Mouse (Mus musculus) limb, embryonic 14.5 days (tissue): ENCODE results near the gene Vmn2r7. TPM values are rescaled to one million over a fixed set of nuclear protein-coding genes. Genes with fewer than 3 reads are reported as not detected.
A peak's percentile ranks its signal among the peaks of the same experiment; 100 is the strongest.

Experiments used
- ATAC-seq: fragments of 200-750 bp; cut with Nextera tagmentation; 2 replicates; pipeline ENCODE4 v1.8.0; 2017; ENCODE audit warnings: low read depth, moderate number of reproducible peaks, moderate TSS enrichment; ENCODE audit not compliant: low FRiP score
- DNase-seq: peaks from one replicate; pipeline ENCODE4 v3.0.0-alpha.2; 2015; ENCODE audit warnings: low spot score
- H3K27ac ChIP-seq: fragments of 300-500 bp; sonication (generic); replicated peaks from 2 replicates; pipeline ENCODE4 v1.5.1; 2014; ENCODE audit warnings: low read depth, mild to moderate bottlenecking, low read length, moderate library complexity, mixed read lengths
- H3K27me3 ChIP-seq: fragments of 300-500 bp; sonication (generic); 2 replicates; pipeline ENCODE4 v1.6.1; 2014; ENCODE audit warnings: low read length, mixed read lengths; ENCODE audit not compliant: control insufficient read depth, insufficient read depth
- H3K36me3 ChIP-seq: fragments of 300-500 bp; sonication (generic); 2 replicates; pipeline ENCODE4 v1.6.1; 2014; ENCODE audit warnings: mild to moderate bottlenecking, low read length, moderate library complexity, mixed read lengths; ENCODE audit not compliant: control insufficient read depth, insufficient read depth
- H3K4me1 ChIP-seq: fragments of 300-500 bp; sonication (generic); 2 replicates; pipeline ENCODE4 v1.6.1; 2014; ENCODE audit warnings: antibody characterized with exemption, low read length, mixed read lengths; ENCODE audit not compliant: control insufficient read depth, insufficient read depth
- H3K4me2 ChIP-seq: fragments of 300-500 bp; sonication (generic); replicated peaks from 2 replicates; pipeline ENCODE4 v1.6.1; 2014; ENCODE audit warnings: low read depth, mild to moderate bottlenecking, low read length, moderate library complexity; ENCODE audit not compliant: severe bottlenecking
- H3K4me3 ChIP-seq: fragments of 300-500 bp; sonication (generic); replicated peaks from 2 replicates; pipeline ENCODE4 v1.5.1; 2014; ENCODE audit warnings: low read length
- H3K9ac ChIP-seq: fragments of 300-500 bp; sonication (generic); 2 replicates; pipeline ENCODE4 v1.6.1; 2014; ENCODE audit warnings: mild to moderate bottlenecking, low read depth, low read length, moderate library complexity; ENCODE audit not compliant: severe bottlenecking
- H3K9me3 ChIP-seq: fragments of 300-500 bp; sonication (generic); 2 replicates; pipeline ENCODE4 v1.6.1; 2016; ENCODE audit warnings: low read length; ENCODE audit not compliant: control insufficient read depth
- POLR2A ChIP-seq: fragments of 200-500 bp; IDR thresholded peaks from 2 replicates; pipeline ENCODE4 v1.8.0; 2012; ENCODE audit warnings: inconsistent platforms, mild to moderate bottlenecking, moderate library complexity, borderline replicate concordance; ENCODE audit not compliant: insufficient read depth, insufficient read length; ENCODE audit errors: extremely low read depth
- WGBS: fragments of 180-500 bp; shearing (Covaris S2); extraction: QIAGEN DNeasy Blood & Tissue Kit; methylation state at CpG from one replicate; pipeline ENCODE4 v1.1.7; 2014; 5-methylcytosine and 5-hydroxymethylcytosine counted together
- polyA plus RNA-seq, 2 experiments: library from polyadenylated mRNA; depleted of rRNA in 1 of 2; stranded (reverse) in 1 of 2; unstranded in 1 of 2; fragments of >200 nt; fragmentation: Nextera tagmentation in 1 of 2; extraction: Ambion mirVana in 1 of 2; gene quantifications; 2 replicates each; pipeline versions ENCODE4 v1.2.1 to v1.2.3; 2012 to 2014

Gene Vmn2r7
- polyA plus RNA-seq, 2 experiments: not detected

- DNase-seq (peak; percentile 18), ATAC-seq (no peak)
- H3K36me3 ChIP-seq: no peaks in the 10 kb centered on the region
- H3K4me1 ChIP-seq: no peaks in the 10 kb centered on the region
- H3K9me3 ChIP-seq: no peaks in the 10 kb centered on the region
- H3K27ac ChIP-seq: no peak overlapping the region
- H3K9ac ChIP-seq: no peak overlapping the region
- TF ChIP-seq POLR2A: no peak
- WGBS: 13% methylated on average over 4 of the region's 4 CpGs
- no peak overlapping the region for H3K4me2 ChIP-seq
- no peak overlapping the region for H3K4me3 ChIP-seq
- H3K27me3 ChIP-seq: no peaks in the 10 kb centered on the region
Observed at GRCm38 (mm10) chr3:64842299-64842698, 2.3 kb downstream of the Vmn2r7 start.

GRCm38 (mm10) chr3:64831134-64831533, 13.4 kb downstream of the Vmn2r7 start:
- ATAC-seq (no peak), DNase-seq (no peak)
- H3K4me3 ChIP-seq: no peak overlapping the region
- 77% methylated on average over 1 of the region's 1 CpGs for WGBS
- no peaks in the 10 kb centered on the region for H3K27me3 ChIP-seq
- H3K4me2 ChIP-seq: no peak overlapping the region
- H3K4me1 ChIP-seq: no peaks in the 10 kb centered on the region
- H3K27ac ChIP-seq: no peak overlapping the region
- no peaks in the 10 kb centered on the region for H3K9me3 ChIP-seq
- H3K36me3 ChIP-seq: no peaks in the 10 kb centered on the region
- no peak for TF ChIP-seq POLR2A
- H3K9ac ChIP-seq: no peak overlapping the region

- no peak overlapping the region for H3K27ac ChIP-seq
- WGBS: 44% methylated on average over 6 of the region's 6 CpGs
- no peak for DNase-seq
- no peak for TF ChIP-seq POLR2A
- no peak overlapping the region for H3K4me2 ChIP-seq
- ATAC-seq: no peak
- no peak overlapping the region for H3K9ac ChIP-seq
- H3K4me1 ChIP-seq: no peaks in the 10 kb centered on the region
- no peaks in the 10 kb centered on the region for H3K9me3 ChIP-seq
- no peaks in the 10 kb centered on the region for H3K27me3 ChIP-seq
- no peak overlapping the region for H3K4me3 ChIP-seq
- no peaks in the 10 kb centered on the region for H3K36me3 ChIP-seq
Observed at GRCm38 (mm10) chr3:64791245-64791591, 53.3 kb downstream of the Vmn2r7 start.

- DNase-seq (peak; percentile 69), ATAC-seq (peak; percentile 62; the same call in 1 of the 2 replicates)
- H3K4me1 ChIP-seq: no peaks in the 10 kb centered on the region
- no peak overlapping the region for H3K9ac ChIP-seq
- no peaks in the 10 kb centered on the region for H3K36me3 ChIP-seq
- H3K27ac ChIP-seq: no peak overlapping the region
- 49% methylated on average over 10 of the region's 10 CpGs for WGBS
- H3K27me3 ChIP-seq: no peaks in the 10 kb centered on the region
- no peak for TF ChIP-seq POLR2A
- no peak overlapping the region for H3K4me2 ChIP-seq
- no peak overlapping the region for H3K4me3 ChIP-seq
- H3K9me3 ChIP-seq: no peaks in the 10 kb centered on the region
Observed at GRCm38 (mm10) chr3:64790509-64791244, 53.9 kb downstream of the Vmn2r7 start.

GRCm38 (mm10) chr3:64782901-64783300, 61.7 kb downstream of the Vmn2r7 start:
- TF ChIP-seq POLR2A: no peak
- H3K4me3 ChIP-seq: no peak overlapping the region
- no peaks in the 10 kb centered on the region for H3K27me3 ChIP-seq
- H3K4me2 ChIP-seq: no peak overlapping the region
- no peak overlapping the region for H3K9ac ChIP-seq
- no peaks in the 10 kb centered on the region for H3K36me3 ChIP-seq
- no peaks in the 10 kb centered on the region for H3K9me3 ChIP-seq
- no peak for ATAC-seq
- WGBS: 97% methylated on average over 1 of the region's 1 CpGs
- no peaks in the 10 kb centered on the region for H3K4me1 ChIP-seq
- H3K27ac ChIP-seq: no peak overlapping the region
- no peak for DNase-seq
